Mouse (Mus musculus) heart, adult 2 months (tissue): ENCODE data around the gene Ggt7. TPM values are rescaled to one million over a fixed set of nuclear protein-coding genes. Genes with fewer than 3 reads are reported as not detected.

ENCODE experiments used
- DNase-seq, 2 experiments: peaks; one replicate each; pipeline ENCODE4 v3.0.0; 2021
- H3K27ac ChIP-seq: fragments of 200-600 bp; 2 replicates; pipeline ENCODE4 v1.8.1; 2022
- H3K27me3 ChIP-seq: fragments of 200-500 bp; 2 replicates; pipeline ENCODE4 v1.6.1; 2012; ENCODE audit warnings: mild to moderate bottlenecking, low read length, inconsistent platforms, mixed read lengths; ENCODE audit not compliant: control insufficient read depth, insufficient read depth
- H3K36me3 ChIP-seq: fragments of 200-500 bp; 2 replicates; pipeline ENCODE4 v1.6.1; 2012; ENCODE audit warnings: low read length, inconsistent platforms; ENCODE audit not compliant: control insufficient read depth, insufficient read depth
- H3K4me1 ChIP-seq: fragments of 200-500 bp; 2 replicates; pipeline ENCODE4 v1.6.1; 2011; ENCODE audit warnings: low read length; ENCODE audit not compliant: control insufficient read depth, insufficient read depth
- H3K4me3 ChIP-seq: fragments of 200-600 bp; 2 replicates; pipeline ENCODE4 v1.8.1; 2022
- H3K79me2 ChIP-seq: fragments of 200-500 bp; replicated peaks from 2 replicates; pipeline ENCODE4 v1.6.1; 2012; ENCODE audit warnings: mild to moderate bottlenecking, inconsistent platforms, low read length, moderate library complexity, mixed read lengths; ENCODE audit not compliant: control insufficient read depth, insufficient read depth
- H3K9ac ChIP-seq: fragments of 200-500 bp; 2 replicates; pipeline ENCODE4 v1.6.1; 2012; ENCODE audit warnings: low read depth, mild to moderate bottlenecking, control low read depth, inconsistent platforms, low read length, mixed read lengths
- CTCF ChIP-seq: fragments of 200-600 bp; IDR thresholded peaks from 2 replicates; pipeline ENCODE4 v1.8.1; 2022; ENCODE audit warnings: antibody characterized with exemption, mild to moderate bottlenecking, moderate library complexity
- EP300 ChIP-seq: fragments of 200-500 bp; IDR thresholded peaks from 2 replicates; pipeline ENCODE4 v1.6.1; 2011; ENCODE audit warnings: low read depth, low read length, control low read depth; ENCODE audit not compliant: insufficient read depth
- POLR2A ChIP-seq: fragments of 200-500 bp; IDR thresholded peaks from 2 replicates; pipeline ENCODE4 v1.6.1; 2011; ENCODE audit warnings: mild to moderate bottlenecking, low read depth, low read length, control low read depth; ENCODE audit not compliant: insufficient read depth
- WGBS: fragments of 180-500 bp; shearing (Covaris S2); methylation state at CpG from one replicate; pipeline ENCODE4 v1.1.7; 2018; 5-methylcytosine and 5-hydroxymethylcytosine counted together
- intact Hi-C: fragments of 180-260 bp; cut with DNase I; formaldehyde crosslinking; loops from one replicate; pipeline ENCODE4 v1.15.1; 2025
- long read RNA-seq: library from polyadenylated mRNA; stranded (forward); transcript quantifications from one replicate; pipeline ENCODE4 v2.0.0, GENCODE M21; 2021
- polyA plus RNA-seq: library from polyadenylated mRNA; depleted of rRNA; stranded (reverse); fragments of >200 nt; gene quantifications from 2 replicates; pipeline ENCODE4 v1.2.3, GENCODE M21; 2012; rRNA removed
- total RNA-seq, 2 experiments: library from RNA; stranded (reverse); gene quantifications; 2 replicates each; pipeline ENCODE4 v1.2.3; 2021

Ggt7 gene
- under 1 TPM; 0.55 to 0.73 TPM for total RNA-seq
- polyA plus RNA-seq, result 4.4 and 6.0 TPM in 2 replicates
- long read RNA-seq, partial matches to known transcripts, result 0 of 1 reads
- long read RNA-seq, other reads (novel, unspliced or antisense), result 1 of 1 reads

DNA sequence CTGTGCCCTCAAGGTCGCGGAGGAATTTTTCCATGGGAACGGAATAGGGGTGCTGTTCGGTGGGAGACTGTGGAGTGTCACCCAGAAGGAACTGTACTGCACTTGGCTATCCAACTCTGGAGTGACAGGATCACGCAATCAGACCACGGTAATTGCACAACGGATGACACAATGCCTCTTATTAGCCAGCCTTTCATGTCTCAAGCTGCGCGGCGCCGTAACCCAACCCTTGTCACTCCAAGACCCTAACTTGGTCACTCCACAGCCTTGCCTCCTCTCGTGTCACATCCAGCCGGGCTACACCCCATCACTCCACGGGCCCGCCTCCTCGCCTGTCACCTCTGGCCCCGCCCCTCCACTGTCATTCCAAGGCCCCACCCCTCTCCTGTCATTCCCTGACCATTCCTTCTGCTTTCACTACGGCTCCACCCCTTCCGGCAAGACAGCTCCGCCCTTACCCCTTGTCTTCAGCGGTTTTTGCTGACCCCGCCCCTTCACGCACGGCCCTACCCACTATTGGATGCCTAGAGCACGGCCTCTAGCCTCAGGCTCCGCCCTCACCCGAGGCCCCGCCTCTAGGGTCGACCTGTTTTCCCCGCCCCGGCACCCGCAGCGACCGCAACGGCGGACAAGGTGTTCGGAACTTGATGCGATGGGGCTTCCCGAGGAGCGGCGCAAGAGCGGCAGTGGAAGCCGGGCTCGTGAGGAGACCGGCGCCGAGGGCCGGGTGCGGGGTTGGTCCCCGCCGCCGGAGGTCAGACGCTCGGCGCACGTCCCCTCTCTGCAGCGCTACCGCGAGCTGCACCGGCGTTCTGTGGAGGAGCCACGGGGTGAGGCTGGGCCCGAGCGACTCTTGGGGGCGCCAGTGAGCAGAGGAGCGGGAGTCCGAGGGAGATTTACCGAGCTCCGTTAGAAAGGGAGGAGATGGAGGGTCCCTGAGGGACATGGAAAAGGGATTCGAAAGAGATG, at the start of gene Ggt7, which contains the start of gene Acss2:
Gene Ggt7, minus strand, starts transcription at position 783 of the 969 bp plus-strand sequence.
Gene Acss2, plus strand, starts transcription at position 494 of the 969 bp plus-strand sequence.
- Histone ChIP-seq H3K9ac (peak within 1 kb of the TSS; percentile 59), H3K27me3 (no peaks in the 10 kb centered on the region), H3K4me3 (peak within 1 kb of the TSS; percentile 94), H3K36me3 (no peaks in the 10 kb centered on the region), H3K79me2 (no peaks in the 10 kb centered on the region), H3K27ac (peak within 1 kb of the TSS; percentile 86), H3K4me1 (peaks cover 6% of the 10 kb centered on the region)
- intact Hi-C loops, result loop anchor here (2.0 kb wide), 1 partner anchor 45 kb away; the partner anchor contains the start of gene Ncoa6
- TF ChIP-seq EP300, result 0 out of 2 replicates have a peak, but pooled peaks have one; percentile 36
- peak; percentile 96 for TF ChIP-seq CTCF
- peak; percentile 70 for TF ChIP-seq POLR2A
- peak; percentile 99 for DNase-seq
- 2% methylated on average over 70 of the region's 70 CpGs for WGBS

DNA sequence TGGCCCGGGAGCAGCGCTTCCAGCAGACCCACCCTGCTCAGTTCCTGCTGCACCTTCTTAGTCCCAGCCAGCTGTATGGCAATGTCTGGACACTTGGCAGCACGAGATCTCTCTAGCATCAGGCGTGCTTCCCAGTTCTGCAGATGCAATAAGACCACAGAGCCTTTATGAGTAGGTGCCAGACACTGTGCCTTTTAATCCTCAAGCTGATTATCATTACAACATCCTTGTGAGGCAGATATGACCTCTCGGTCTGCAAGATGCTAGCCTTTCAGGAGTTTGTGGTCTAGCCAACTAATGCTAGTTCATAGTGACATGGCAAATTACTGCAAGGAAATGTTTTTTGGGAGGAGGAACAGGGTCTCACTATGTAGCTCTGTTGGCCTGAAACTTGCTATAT, 49.7 kb upstream of the Ggt7 start:
- Histone ChIP-seq H3K4me1 (no peaks in the 10 kb centered on the region), H3K4me3 (no peak overlapping the region), H3K27me3 (no peaks in the 10 kb centered on the region), H3K27ac (no peak overlapping the region), H3K36me3 (no peaks in the 10 kb centered on the region), H3K79me2 (no peaks in the 10 kb centered on the region), H3K9ac (no peak overlapping the region)
- 77% methylated on average over 5 of the region's 5 CpGs for WGBS
- intact Hi-C loops, result no loop called here
- DNase-seq, result no peak
- TF ChIP-seq POLR2A, result no peak
- no peak for TF ChIP-seq CTCF
- TF ChIP-seq EP300, result no peak

DNA sequence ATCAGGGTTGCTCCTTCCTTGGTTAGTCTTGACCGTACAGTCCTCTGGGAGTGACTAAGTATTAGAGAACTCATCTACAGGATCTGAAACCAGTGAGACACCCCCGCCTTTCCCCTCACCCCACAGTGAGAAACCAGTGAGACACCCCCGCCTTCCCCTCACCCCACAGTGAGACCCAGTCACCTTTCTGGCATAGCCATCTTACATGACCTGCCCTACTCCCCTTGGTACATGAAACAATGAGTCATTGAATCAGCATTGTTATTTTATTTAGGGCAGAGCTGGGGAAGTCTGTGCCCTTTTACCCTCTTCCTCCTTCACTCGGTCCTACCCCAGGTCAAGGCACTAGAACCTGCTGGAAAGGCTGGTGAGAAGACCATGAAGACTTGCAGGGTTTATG, 44.9 kb upstream of the Ggt7 start:
- 68% methylated on average over 4 of the region's 4 CpGs for WGBS
- H3K4me1 ChIP-seq, result no peaks in the 10 kb centered on the region
- intact Hi-C loops, result no loop called here

DNA sequence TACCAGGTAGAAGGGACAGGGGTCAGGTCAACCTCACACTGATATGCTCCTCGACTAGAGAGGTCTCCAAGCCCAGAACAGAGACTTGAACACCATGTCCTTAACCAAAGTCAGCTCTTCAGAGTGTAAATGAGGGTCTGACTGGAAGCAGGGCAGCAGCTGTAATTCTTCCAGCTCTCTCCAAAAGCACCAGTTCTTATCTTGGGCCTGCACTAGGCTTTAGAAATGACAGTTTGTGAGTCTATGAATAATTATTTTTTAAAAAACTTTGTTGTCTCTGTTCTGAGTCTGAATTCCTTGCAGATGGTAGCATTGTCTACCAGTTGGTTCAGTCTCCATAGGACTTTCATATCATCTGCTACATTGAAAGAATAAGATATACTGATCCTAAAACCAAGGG, 44.2 kb upstream of the Ggt7 start:
- intact Hi-C loops, result no loop called here
- Histone ChIP-seq H3K4me1 (no peaks in the 10 kb centered on the region), H3K79me2 (no peaks in the 10 kb centered on the region), H3K27me3 (no peaks in the 10 kb centered on the region), H3K36me3 (no peaks in the 10 kb centered on the region; the same call in 1 of the 2 replicates), H3K4me3 (no peak overlapping the region), H3K9ac (no peak overlapping the region), H3K27ac (no peak overlapping the region)
- DNase-seq, result no peak
- TF ChIP-seq EP300, result no peak
- WGBS, result 36% methylated on average over 1 of the region's 1 CpGs

More for the DNA sequence above, 44.9 kb upstream of the Ggt7 start:
- Histone ChIP-seq H3K27me3 (no peaks in the 10 kb centered on the region), H3K4me3 (no peak overlapping the region), H3K27ac (no peak overlapping the region), H3K9ac (no peak overlapping the region), H3K79me2 (no peaks in the 10 kb centered on the region), H3K36me3 (no peaks in the 10 kb centered on the region; the same call in 1 of the 2 replicates)
- no peak for DNase-seq
- TF ChIP-seq EP300 (no peak), CTCF (no peak), POLR2A (no peak)

DNA sequence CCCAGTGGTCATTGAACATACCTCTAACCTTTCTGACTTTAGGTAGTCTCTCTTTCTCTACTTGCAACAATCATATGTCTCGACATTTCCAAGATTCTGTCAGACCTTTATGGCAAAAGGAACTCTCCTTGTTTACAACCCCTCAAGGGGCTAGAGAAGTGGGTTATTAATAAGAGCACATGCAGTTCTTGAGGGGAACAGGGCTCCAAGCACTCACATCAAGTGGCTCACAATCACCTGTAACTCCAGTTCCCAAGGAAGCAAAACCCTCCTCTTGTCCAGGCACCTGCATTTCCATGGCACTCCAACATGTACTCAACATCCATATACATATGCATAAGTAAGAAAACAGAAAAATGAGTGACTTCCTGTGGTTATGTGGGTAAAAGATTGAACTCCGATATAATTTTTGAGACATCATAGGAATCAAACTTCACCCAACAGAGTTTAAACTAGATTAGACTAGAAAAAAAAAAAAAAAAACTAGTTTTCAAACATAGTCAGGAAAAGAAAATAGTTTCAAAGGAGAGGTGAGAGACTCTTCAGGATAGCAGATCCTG, 36.5 kb upstream of the Ggt7 start:
- no peak overlapping the region for H3K9ac ChIP-seq
- intact Hi-C loops, result no loop called here
- no peaks in the 10 kb centered on the region for H3K79me2 ChIP-seq
- H3K27me3 ChIP-seq, result no peaks in the 10 kb centered on the region
- no peaks in the 10 kb centered on the region for H3K4me1 ChIP-seq
- 87% methylated on average over 2 of the region's 2 CpGs for WGBS
- no peak for DNase-seq
- no peak for TF ChIP-seq POLR2A
- TF ChIP-seq EP300, result no peak
- TF ChIP-seq CTCF, result no peak
- no peaks in the 10 kb centered on the region; the same call in 1 of the 2 replicates for H3K36me3 ChIP-seq
- no peak overlapping the region for H3K27ac ChIP-seq
- H3K4me3 ChIP-seq, result no peak overlapping the region

DNA sequence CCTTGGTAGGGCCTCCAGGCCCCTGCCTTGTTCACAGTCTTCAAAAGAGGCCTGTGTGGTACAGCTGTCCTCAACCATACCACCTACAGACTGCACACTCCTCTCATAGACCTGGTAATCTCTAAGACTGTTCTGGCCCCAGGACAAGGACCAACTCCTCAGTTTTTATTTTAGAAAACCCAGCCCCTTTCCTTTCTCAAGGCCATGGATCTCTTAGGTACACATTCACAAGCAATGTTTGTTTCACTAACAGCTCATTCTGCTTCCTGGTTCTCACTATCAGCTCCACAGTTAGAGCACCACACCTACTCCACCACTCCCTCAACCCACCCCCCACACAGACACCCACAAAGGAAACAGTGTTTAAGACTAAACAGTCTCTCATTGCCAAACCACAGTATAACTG, 34.9 kb upstream of the Ggt7 start:
- Histone ChIP-seq H3K4me3 (no peak overlapping the region), H3K9ac (no peak overlapping the region), H3K79me2 (no peaks in the 10 kb centered on the region), H3K4me1 (no peaks in the 10 kb centered on the region), H3K36me3 (no peaks in the 10 kb centered on the region), H3K27me3 (no peaks in the 10 kb centered on the region), H3K27ac (no peak overlapping the region)
- intact Hi-C loops, result no loop called here
- TF ChIP-seq POLR2A, result no peak
- DNase-seq, result no peak
